Mouse (Mus musculus): ENCODE measurements at regions not wholly inside any gene's neighbourhood (a gene's known extent, or its start where the extent isn't known, plus 50 kb on each side); places are given as distances from the start of the nearest gene placed in this dataset.

GRCm38 (mm10) chr7:123067396-123067795 lies 56.3 kb upstream of the Tnrc6a start:
- no peak for TF ChIP-seq CTCF (IDR thresholded peaks at IDR 0.05; ENCODE audit: low read depth, low read length)
- no peak for TF ChIP-seq POLR2A (IDR thresholded peaks at IDR 0.05; ENCODE audit: extremely low read depth, insufficient read depth, low read length)
